Mouse (Mus musculus) CH12.LX (cell line): Measurements from ENCODE around the gene Tcp11l2. TPM values are rescaled to one million over a fixed set of nuclear protein-coding genes. Genes with fewer than 3 reads are reported as not detected.

Source experiments
- DNase-seq: peaks from one replicate; pipeline ENCODE4 v3.0.0-alpha.2; 2013; ENCODE audit errors: extremely low read depth
- H3K27ac ChIP-seq: 2 replicates; pipeline ENCODE4 v1.5.1; 2012; ENCODE audit warnings: low read depth, mild to moderate bottlenecking, control low read depth, moderate library complexity; ENCODE audit not compliant: insufficient read depth
- H3K27me3 ChIP-seq: replicated peaks from 2 replicates; pipeline ENCODE3; 2012; ENCODE audit warnings: inconsistent platforms
- H3K36me3 ChIP-seq, 2 experiments: replicated peaks in 1 of 2; 2 replicates each; pipeline versions ENCODE3 to v1.6.1; 2012; ENCODE audit warnings: inconsistent platforms in 1 of 2, low read length in 1 of 2, mild to moderate bottlenecking in 1 of 2, mixed read lengths in 1 of 2, moderate library complexity in 1 of 2; ENCODE audit not compliant: control insufficient read depth in 1 of 2, insufficient read depth in 1 of 2
- H3K4me1 ChIP-seq, 2 experiments: 2 replicates each; pipeline ENCODE4 v1.6.1; 2012; ENCODE audit warnings: inconsistent platforms in 1 of 2, moderate library complexity in 1 of 2; ENCODE audit not compliant: insufficient read depth in 2 of 2, control insufficient read depth in 1 of 2
- H3K4me2 ChIP-seq: 2 replicates; pipeline ENCODE4 v1.6.1; 2012; ENCODE audit warnings: low read depth, mild to moderate bottlenecking, control low read depth; ENCODE audit not compliant: poor library complexity, insufficient read depth, severe bottlenecking
- H3K4me3 ChIP-seq, 3 experiments: fragments of 150-350 bp in 1 of 3; sonication (generic) in 1 of 3; replicated peaks in 1 of 3; 2 replicates each; pipeline versions ENCODE3 to v1.5.1; 2011 to 2012; ENCODE audit warnings: low read depth in 2 of 3, low read length in 2 of 3, mild to moderate bottlenecking in 2 of 3, moderate library complexity in 2 of 3, control low read depth in 1 of 3, improper control_type of control experiment in 1 of 3, inconsistent platforms in 1 of 3, mixed read lengths in 1 of 3; ENCODE audit not compliant: poor library complexity in 1 of 3
- H3K79me2 ChIP-seq: replicated peaks from 2 replicates; pipeline ENCODE4 v1.6.1; 2012; ENCODE audit warnings: mild to moderate bottlenecking, moderate library complexity; ENCODE audit not compliant: control insufficient read depth, poor library complexity, insufficient read depth, severe bottlenecking; ENCODE audit errors: extremely low read depth
- H3K9ac ChIP-seq: 2 replicates; pipeline ENCODE4 v1.6.1; 2012; ENCODE audit warnings: low read depth, mild to moderate bottlenecking, control low read depth, moderate library complexity; ENCODE audit not compliant: insufficient read depth
- H3K9me3 ChIP-seq: replicated peaks from 2 replicates; pipeline ENCODE3; 2012; ENCODE audit warnings: low read length, inconsistent platforms, mixed read lengths
- BHLHE40 ChIP-seq: IDR thresholded peaks from 2 replicates; pipeline ENCODE4 v1.6.1; 2011; ENCODE audit warnings: mild to moderate bottlenecking, low read depth, low read length, improper control_type of control experiment
- CHD1 ChIP-seq: IDR thresholded peaks from 2 replicates; pipeline ENCODE4 v1.6.1; 2012; ENCODE audit warnings: low read depth, low read length, improper control_type of control experiment, inconsistent platforms
- CHD2 ChIP-seq: IDR thresholded peaks from 2 replicates; pipeline ENCODE4 v1.6.1; 2011; ENCODE audit warnings: low read length, improper control_type of control experiment
- CTCF ChIP-seq, 2 experiments: IDR thresholded peaks in 1 of 2; conservative IDR thresholded peaks in 1 of 2; 2 replicates each; pipeline ENCODE4 v1.5.1; 2011 to 2012; ENCODE audit warnings: low read depth in 2 of 2, low read length in 2 of 2, improper control_type of control experiment in 1 of 2, inconsistent platforms in 1 of 2, mild to moderate bottlenecking in 1 of 2, moderate library complexity in 1 of 2
- E2F4 ChIP-seq: IDR thresholded peaks from 2 replicates; pipeline ENCODE4 v1.6.1; 2011; ENCODE audit warnings: low read depth, low read length, improper control_type of control experiment; ENCODE audit not compliant: insufficient replicate concordance
- ELF1 ChIP-seq: IDR thresholded peaks from 2 replicates; pipeline ENCODE4 v1.6.1; 2014; ENCODE audit warnings: low read depth, mild to moderate bottlenecking, inconsistent platforms, low read length, improper control_type of control experiment
- EP300 ChIP-seq: IDR thresholded peaks from 2 replicates; pipeline ENCODE4 v1.6.1; 2011; ENCODE audit warnings: low read length, improper control_type of control experiment
- ETS1 ChIP-seq: conservative IDR thresholded peaks from 2 replicates; pipeline ENCODE4 v1.6.1; 2012; ENCODE audit warnings: low read depth, mild to moderate bottlenecking, inconsistent platforms, low read length, improper control_type of control experiment, moderate library complexity
- GABPA ChIP-seq: IDR thresholded peaks from 2 replicates; pipeline ENCODE4 v1.6.1; 2012; ENCODE audit warnings: low read depth, low read length, improper control_type of control experiment, inconsistent platforms; ENCODE audit not compliant: insufficient replicate concordance
- HCFC1 ChIP-seq: IDR thresholded peaks from 2 replicates; pipeline ENCODE4 v1.6.1; 2012; ENCODE audit warnings: low read depth, mild to moderate bottlenecking, inconsistent platforms, low read length, improper control_type of control experiment
- IRF4 ChIP-seq: IDR thresholded peaks from 2 replicates; pipeline ENCODE4 v1.6.1; 2014; ENCODE audit warnings: low read depth, mild to moderate bottlenecking, inconsistent platforms, low read length, improper control_type of control experiment
- JUN ChIP-seq: IDR thresholded peaks from 2 replicates; pipeline ENCODE4 v1.6.1; 2011; ENCODE audit warnings: low read depth, mild to moderate bottlenecking, low read length, improper control_type of control experiment, moderate library complexity; ENCODE audit not compliant: insufficient read depth
- JUND ChIP-seq: conservative IDR thresholded peaks from 2 replicates; pipeline ENCODE4 v1.6.1; 2011; ENCODE audit warnings: low read depth, low read length, improper control_type of control experiment
- KAT2A ChIP-seq: IDR thresholded peaks from 2 replicates; pipeline ENCODE4 v1.6.1; 2012; ENCODE audit warnings: low read length, improper control_type of control experiment, inconsistent platforms; ENCODE audit not compliant: insufficient replicate concordance
- MAFK ChIP-seq: IDR thresholded peaks from 2 replicates; pipeline ENCODE4 v1.6.1; 2011; ENCODE audit warnings: low read length, improper control_type of control experiment; ENCODE audit not compliant: insufficient replicate concordance
- MAX ChIP-seq: IDR thresholded peaks from 2 replicates; pipeline ENCODE4 v1.6.1; 2011; ENCODE audit warnings: low read length, improper control_type of control experiment
- MAZ ChIP-seq: IDR thresholded peaks from 2 replicates; pipeline ENCODE4 v1.6.1; 2012; ENCODE audit warnings: low read depth, mild to moderate bottlenecking, inconsistent platforms, low read length, improper control_type of control experiment, moderate library complexity
- MEF2A ChIP-seq: IDR thresholded peaks from 2 replicates; pipeline ENCODE4 v1.6.1; 2014; ENCODE audit warnings: low read depth, mild to moderate bottlenecking, inconsistent platforms, low read length, improper control_type of control experiment, borderline replicate concordance
- MYC ChIP-seq: IDR thresholded peaks from 2 replicates; pipeline ENCODE4 v1.6.1; 2011; ENCODE audit warnings: low read depth, mild to moderate bottlenecking, improper control_type of control experiment, low read length
- NELFE ChIP-seq: IDR thresholded peaks from 2 replicates; pipeline ENCODE4 v1.6.1; 2011; ENCODE audit warnings: low read depth, low read length, improper control_type of control experiment
- NRF1 ChIP-seq: IDR thresholded peaks from 2 replicates; pipeline ENCODE4 v1.6.1; 2014; ENCODE audit warnings: low read depth, mild to moderate bottlenecking, inconsistent platforms, low read length, improper control_type of control experiment, moderate library complexity
- PAX5 ChIP-seq: IDR thresholded peaks from 2 replicates; pipeline ENCODE4 v1.6.1; 2012; ENCODE audit warnings: low read length, inconsistent platforms, mixed read lengths
- POLR2A ChIP-seq: IDR thresholded peaks from 2 replicates; pipeline ENCODE4 v1.6.1; 2011; ENCODE audit warnings: low read depth, mild to moderate bottlenecking, improper control_type of control experiment, low read length
- POLR2AphosphoS2 ChIP-seq: IDR thresholded peaks from 2 replicates; pipeline ENCODE4 v1.6.1; 2011; ENCODE audit warnings: low read depth, low read length, improper control_type of control experiment
- RAD21 ChIP-seq: IDR thresholded peaks from 2 replicates; pipeline ENCODE4 v1.6.1; 2011; ENCODE audit warnings: low read depth, mild to moderate bottlenecking, low read length, improper control_type of control experiment, moderate library complexity
- RCOR1 ChIP-seq: conservative IDR thresholded peaks from 2 replicates; pipeline ENCODE4 v1.6.1; 2012; ENCODE audit warnings: low read depth, mild to moderate bottlenecking, inconsistent platforms, low read length, improper control_type of control experiment
- SIN3A ChIP-seq: IDR thresholded peaks from 2 replicates; pipeline ENCODE4 v1.6.1; 2012; ENCODE audit warnings: low read length, improper control_type of control experiment, inconsistent platforms
- SMC3 ChIP-seq: IDR thresholded peaks from 2 replicates; pipeline ENCODE4 v1.6.1; 2011; ENCODE audit warnings: low read depth, low read length, improper control_type of control experiment
- TBP ChIP-seq: conservative IDR thresholded peaks from 2 replicates; pipeline ENCODE4 v1.6.1; 2011; ENCODE audit warnings: low read depth, low read length, improper control_type of control experiment
- TCF12 ChIP-seq: IDR thresholded peaks from 2 replicates; pipeline ENCODE4 v1.6.1; 2014; ENCODE audit warnings: low read depth, mild to moderate bottlenecking, inconsistent platforms, low read length, improper control_type of control experiment
- UBTF ChIP-seq: IDR thresholded peaks from 2 replicates; pipeline ENCODE4 v1.6.1; 2012; ENCODE audit warnings: low read depth, mild to moderate bottlenecking, inconsistent platforms, low read length, improper control_type of control experiment, moderate library complexity
- USF1 ChIP-seq: IDR thresholded peaks from 2 replicates; pipeline ENCODE4 v1.6.1; 2014; ENCODE audit warnings: low read depth, mild to moderate bottlenecking, inconsistent platforms, low read length, improper control_type of control experiment
- USF2 ChIP-seq: conservative IDR thresholded peaks from 2 replicates; pipeline ENCODE4 v1.6.1; 2011; ENCODE audit warnings: low read depth, low read length, improper control_type of control experiment
- ZC3H11A ChIP-seq: IDR thresholded peaks from 2 replicates; pipeline ENCODE4 v1.6.1; 2012; ENCODE audit warnings: low read depth, mild to moderate bottlenecking, inconsistent platforms, low read length, improper control_type of control experiment
- ZKSCAN1 ChIP-seq: IDR thresholded peaks from 2 replicates; pipeline ENCODE4 v1.6.1; 2012; ENCODE audit warnings: low read depth, inconsistent platforms, low read length, improper control_type of control experiment, borderline replicate concordance
- ZMIZ1 ChIP-seq: IDR thresholded peaks from 2 replicates; pipeline ENCODE4 v1.6.1; 2012; ENCODE audit warnings: low read depth, mild to moderate bottlenecking, inconsistent platforms, low read length, improper control_type of control experiment
- ZNF384 ChIP-seq: IDR thresholded peaks from 2 replicates; pipeline ENCODE4 v1.6.1; 2012; ENCODE audit warnings: low read depth, low read length, improper control_type of control experiment, inconsistent platforms
- dilution Hi-C: fragments of 300-500 bp; cut with MboI; formaldehyde crosslinking; loops from 2 replicates; pipeline ENCODE4 v1.14.3; 2020; ENCODE audit warnings: low sequenced_read_pairs; ENCODE audit not compliant: extremely low pct_unique_long_range_greater_than_20kb, extremely low pct_ligation_motif_present
- in situ Hi-C: fragments of 300-500 bp; cut with MboI; formaldehyde crosslinking; loops from 3 replicates; pipeline ENCODE4 v1.14.3; 2019; ENCODE audit warnings: low sequenced_read_pairs, low pct_ligation_motif_present, low pct_unique_long_range_greater_than_20kb, mixed read lengths
- polyA plus RNA-seq: library from polyadenylated mRNA; unstranded; fragments of >175 nt; gene quantifications from 2 replicates; pipeline ENCODE4 v1.2.1, GENCODE M21; 2012; ENCODE audit warnings: low read depth; ENCODE audit not compliant: insufficient read length
- total RNA-seq, 2 experiments: library from RNA; depleted of rRNA; stranded (reverse); fragments of 300-350 nt in 1 of 2; fragments of >200 nt in 1 of 2; gene quantifications; 2 replicates each; pipeline ENCODE4 v1.2.3; 2012 to 2014

Tcp11l2 gene
- total and polyA plus RNA-seq, 3 experiments: 2.6 to 6.0 (median 2.9) TPM

- Histone ChIP-seq H3K36me3 (peaks cover 0 to 22% of the 10 kb centered on the region in 2 experiments), H3K27ac (peak within 1 kb of the TSS; percentile 85), H3K79me2 (no peaks in the 10 kb centered on the region; the same call in 1 of the 2 replicates), H3K4me3 (peak within 1 kb of the TSS; percentile 72 to 98 (median 85)), H3K27me3 (no peaks in the 10 kb centered on the region), H3K9ac (peak within 1 kb of the TSS; percentile 73), H3K4me1 (peaks cover 4 to 19% of the 10 kb centered on the region in 2 experiments; a peak in 2 of 4 replicates), H3K9me3 (no peaks in the 10 kb centered on the region), H3K4me2 (peak within 1 kb of the TSS; percentile 77)
- dilution Hi-C loops: no loop called here
- peak; percentile 97 for DNase-seq
- in situ Hi-C loops: no loop called here
- peak; percentile 92 for TF ChIP-seq CHD2
- 0 out of 2 replicates have a peak, but pooled peaks have one; percentile 51 for TF ChIP-seq UBTF
- no peak for TF ChIP-seq JUN
- no peak for TF ChIP-seq ZC3H11A
- TF ChIP-seq SMC3: peak; percentile 19; the same call in 1 of the 2 replicates
- TF ChIP-seq KAT2A: peak; percentile 90; the same call in 1 of the 2 replicates
- TF ChIP-seq NELFE: peak; percentile 96
- TF ChIP-seq E2F4: 0 out of 2 replicates have a peak, but pooled peaks have one; percentile 52
- peak; percentile 26; the same call in 1 of the 2 replicates for TF ChIP-seq JUND
- peak; percentile 68 for TF ChIP-seq POLR2AphosphoS2
- TF ChIP-seq IRF4: peak; percentile 68; the same call in 1 of the 2 replicates
- peak; percentile 84 for TF ChIP-seq NRF1
- TF ChIP-seq RCOR1: peak; percentile 91
- peak in 1 of 2 experiments; percentile 37; a peak in 2 of 4 replicates for TF ChIP-seq CTCF (conservative IDR thresholded peaks at IDR 0.05 in 1 of 2, IDR thresholded peaks at IDR 0.05 in 1 of 2; ENCODE audit: low read depth in 2 of 2, low read length in 2 of 2)
- peak; percentile 92 for TF ChIP-seq POLR2A
- TF ChIP-seq ZNF384: no peak
- no peak for TF ChIP-seq PAX5
- peak; percentile 98 for TF ChIP-seq MAX
- TF ChIP-seq GABPA: no peak; the same call in 1 of the 2 replicates
- peak; percentile 10; the same call in 1 of the 2 replicates for TF ChIP-seq MAFK
- peak; percentile 93 for TF ChIP-seq HCFC1
- no peak; the same call in 1 of the 2 replicates for TF ChIP-seq MAZ
- TF ChIP-seq BHLHE40: peak; percentile 93
- TF ChIP-seq ETS1: peak; percentile 58
- no peak for TF ChIP-seq EP300
- TF ChIP-seq TCF12: peak; percentile 77
- TF ChIP-seq USF2: no peak; the same call in 1 of the 2 replicates
- no peak for TF ChIP-seq USF1
- TF ChIP-seq SIN3A: peak; percentile 99
- peak; percentile 5 for TF ChIP-seq RAD21
- peak; percentile 77; the same call in 1 of the 2 replicates for TF ChIP-seq MEF2A
- TF ChIP-seq TBP: peak; percentile 87
- peak; percentile 90 for TF ChIP-seq ZMIZ1
- TF ChIP-seq MYC: peak; percentile 98
- TF ChIP-seq ZKSCAN1: no peak
- TF ChIP-seq ELF1: peak; percentile 99
- TF ChIP-seq CHD1: no peak
Measured at GRCm38 (mm10) chr10:84621826-84622790, 45.7 kb downstream of the Tcp11l2 start, which contains the start of gene Polr3b. Gene Polr3b, plus strand, starts transcription at chr10:84622292.
